Mouse (Mus musculus) testis, adult 2 months (tissue): ENCODE measurements around the gene E430018J23Rik.

ENCODE experiments used
- CTCF ChIP-seq: fragments of 200-500 bp; IDR thresholded peaks from 2 replicates; pipeline ENCODE4 v1.5.1; 2012; ENCODE audit warnings: low read depth, mild to moderate bottlenecking, inconsistent platforms, low read length, moderate library complexity; ENCODE audit not compliant: control insufficient read depth, insufficient read depth, insufficient replicate concordance
- POLR2A ChIP-seq: fragments of 200-500 bp; IDR thresholded peaks from 2 replicates; pipeline ENCODE4 v1.6.1; 2012; ENCODE audit warnings: low read depth, mild to moderate bottlenecking, inconsistent platforms, low read length, moderate library complexity; ENCODE audit not compliant: control insufficient read depth

DNA sequence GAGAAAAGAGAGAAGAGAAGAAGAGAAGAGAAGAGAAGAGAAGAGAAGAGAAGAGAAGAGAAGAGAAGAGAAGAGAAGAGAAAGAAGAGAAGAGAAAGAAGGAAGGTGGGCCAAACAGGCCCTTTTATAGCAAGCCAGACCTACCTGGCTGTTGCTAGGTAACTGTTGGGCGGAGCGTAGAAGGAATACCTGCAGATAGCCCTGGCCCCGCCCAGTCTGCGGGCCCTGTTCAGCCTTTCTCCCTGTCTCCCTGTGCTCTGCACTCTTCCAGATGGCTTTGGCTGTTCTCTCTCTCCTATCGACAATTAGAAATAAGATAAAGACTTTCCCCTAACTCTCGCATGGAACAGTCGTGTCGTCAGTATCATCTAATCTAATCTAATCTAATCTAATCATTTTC lies 46.8 kb downstream of the E430018J23Rik start:
- TF ChIP-seq CTCF (no peak), POLR2A (no peak)
